Mouse (Mus musculus) Muller cell, postnatal 12 days (primary cell): ENCODE results near the gene Arid2.
"Not testable (repeated sequence)": the region's sequence is repeated elsewhere in the genome, so short reads cannot be mapped to it uniquely, and the experiment has no call there.

ENCODE experiments used
- DNase-seq: peaks from one replicate; pipeline ENCODE4 v3.0.0-alpha.2; 2015; ENCODE audit errors: inconsistent ontology term

Gene Arid2

DNA sequence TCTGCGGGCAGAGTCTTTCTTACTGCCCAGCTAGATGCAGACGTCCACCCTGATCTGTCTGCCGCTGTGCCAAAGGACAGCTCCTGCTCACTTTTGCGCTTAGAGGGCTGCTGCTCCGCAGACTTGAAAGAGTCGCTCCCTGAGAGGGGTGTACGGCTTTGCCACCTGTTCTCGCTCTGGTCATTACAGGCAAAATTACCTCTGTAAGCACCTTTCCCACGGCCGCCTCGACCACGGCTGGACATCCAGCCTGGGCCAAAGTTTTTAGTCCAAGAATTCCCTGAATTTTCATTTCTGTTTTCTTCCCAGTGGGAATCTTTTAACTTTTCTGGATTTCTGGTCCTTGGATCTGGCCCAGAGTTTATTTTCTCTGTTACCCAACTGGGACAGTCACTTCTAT lies 130.8 kb downstream of the Arid2 start:
- no peak for DNase-seq

DNA sequence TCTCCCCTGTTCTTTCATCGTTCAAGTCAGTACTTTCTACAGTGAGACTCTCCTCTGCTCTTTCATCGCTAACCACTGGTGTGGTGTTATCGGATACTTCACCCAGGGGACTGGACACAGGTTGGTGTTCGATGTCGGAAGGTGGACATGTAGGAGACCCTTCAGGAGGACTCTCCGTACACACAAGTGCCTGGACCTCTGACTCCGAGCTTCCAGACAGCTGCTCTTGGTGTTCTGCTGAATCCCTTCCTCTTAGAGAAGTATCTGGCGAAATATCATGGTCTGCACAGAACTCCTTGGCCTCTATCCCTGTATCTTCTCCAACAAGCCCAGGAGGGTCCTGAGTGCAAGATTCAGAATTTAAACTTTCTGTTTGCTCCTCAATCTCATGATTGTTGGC lies 132.6 kb downstream of the Arid2 start:
- no peak for DNase-seq

DNA sequence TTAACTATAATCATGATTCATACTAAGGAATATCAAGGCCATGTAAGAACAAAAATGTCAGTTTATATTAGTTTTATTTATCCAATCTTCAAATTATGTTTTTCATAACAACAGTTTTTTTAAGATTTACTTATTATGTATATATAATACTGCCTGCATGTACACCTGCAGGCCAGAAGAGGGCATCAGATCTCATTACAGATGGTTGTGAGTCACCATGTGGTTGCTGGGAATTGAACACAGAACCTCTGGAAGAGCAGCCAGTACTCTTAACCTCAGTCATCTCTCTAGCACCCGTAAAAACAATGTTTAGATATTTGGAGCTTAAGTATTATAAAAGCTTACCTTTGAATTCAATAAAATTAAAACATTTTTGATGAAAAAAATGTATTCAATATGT lies 146.9 kb downstream of the Arid2 start:
- no peak for DNase-seq

DNA sequence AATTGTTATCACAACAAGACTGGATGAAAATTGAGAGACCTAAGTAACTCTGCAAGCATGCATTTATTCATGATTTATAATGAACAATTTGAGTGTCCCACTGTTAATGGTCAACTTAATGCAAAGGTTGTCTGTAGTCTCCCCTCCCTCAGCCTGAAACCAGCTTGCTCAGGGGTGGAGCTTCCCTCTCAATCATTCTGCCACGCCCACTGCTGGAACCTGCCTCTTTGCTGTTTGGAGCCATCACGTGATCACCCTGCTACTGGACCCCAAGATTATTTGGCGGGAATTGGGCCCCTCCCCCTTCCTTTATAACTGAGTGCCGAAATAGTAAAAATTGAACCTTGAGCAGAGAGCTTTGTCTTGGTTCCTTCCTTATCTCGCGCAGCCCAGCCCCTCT lies 154.2 kb downstream of the Arid2 start:
- not testable (repeated sequence) for DNase-seq

DNA sequence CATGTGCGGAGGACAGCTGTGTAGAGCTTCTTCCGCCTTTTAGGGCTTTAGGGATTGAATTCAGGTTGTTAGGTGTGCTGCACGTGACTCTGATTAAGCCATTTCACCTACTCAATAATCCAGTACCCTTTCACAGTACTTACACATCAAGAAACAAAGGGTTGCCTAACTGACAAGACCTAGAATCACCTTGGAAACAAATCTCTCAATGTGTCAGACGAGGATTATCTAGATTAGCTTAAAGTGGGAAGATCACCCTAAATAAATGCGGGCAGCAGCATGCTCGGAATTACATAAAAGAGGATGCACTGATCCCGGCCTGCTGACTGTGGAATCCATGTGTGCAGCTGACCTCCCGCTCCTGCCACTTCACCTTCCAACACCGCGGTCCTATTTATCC lies 159.5 kb downstream of the Arid2 start:
- DNase-seq: no peak

DNA sequence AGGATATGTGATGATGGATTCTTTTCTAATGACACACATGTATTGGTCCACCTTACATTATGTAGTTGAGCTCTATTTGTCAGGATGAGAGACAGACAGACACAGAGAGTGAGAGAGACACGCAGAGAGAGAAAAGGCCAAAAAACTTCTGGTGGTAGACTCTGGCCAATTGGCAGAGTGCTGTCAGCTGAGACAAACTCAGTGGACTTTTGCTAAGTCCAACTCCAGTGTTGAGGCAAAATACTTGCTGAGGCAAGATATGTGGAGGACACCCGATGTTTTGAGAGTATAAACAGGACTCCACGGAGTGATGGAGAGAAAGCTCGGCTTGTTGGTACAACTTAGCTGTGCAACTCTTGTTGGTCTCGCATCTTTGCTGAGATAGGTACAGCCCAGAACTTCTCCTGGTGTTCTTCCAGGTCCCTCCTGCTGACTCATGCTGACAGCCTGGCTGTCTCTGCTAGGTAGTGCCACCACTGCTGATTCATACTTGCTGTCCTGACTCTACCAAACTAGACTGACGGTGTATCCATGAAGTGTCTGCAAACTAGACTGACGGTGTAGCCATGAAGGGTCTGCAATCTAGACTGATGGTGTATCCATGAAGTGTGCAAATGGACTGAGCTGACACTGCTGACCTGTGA lies 161.5 kb downstream of the Arid2 start:
- DNase-seq: no peak

DNA sequence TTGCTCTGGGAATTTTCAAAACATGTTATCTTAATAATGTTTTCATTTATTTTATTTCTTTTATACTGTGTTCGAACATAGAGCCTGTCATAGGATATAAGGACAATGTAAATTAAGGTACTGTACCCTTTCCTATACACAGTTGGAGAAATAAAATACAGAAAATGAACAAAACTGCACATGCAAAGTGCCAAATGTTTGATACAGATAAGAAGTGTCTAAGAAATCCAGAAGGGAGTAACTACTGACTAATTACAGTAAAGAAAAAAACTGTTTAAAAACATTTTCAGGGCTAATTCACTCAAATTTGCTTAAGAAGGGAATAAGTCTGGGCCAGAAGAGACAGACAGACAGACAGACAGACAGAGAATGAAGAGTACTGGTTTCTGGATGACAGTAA lies 166.0 kb downstream of the Arid2 start:
- no peak for DNase-seq
